ENCODE assay signal across 9 mouse cellular contexts in the genomic region with DNA sequence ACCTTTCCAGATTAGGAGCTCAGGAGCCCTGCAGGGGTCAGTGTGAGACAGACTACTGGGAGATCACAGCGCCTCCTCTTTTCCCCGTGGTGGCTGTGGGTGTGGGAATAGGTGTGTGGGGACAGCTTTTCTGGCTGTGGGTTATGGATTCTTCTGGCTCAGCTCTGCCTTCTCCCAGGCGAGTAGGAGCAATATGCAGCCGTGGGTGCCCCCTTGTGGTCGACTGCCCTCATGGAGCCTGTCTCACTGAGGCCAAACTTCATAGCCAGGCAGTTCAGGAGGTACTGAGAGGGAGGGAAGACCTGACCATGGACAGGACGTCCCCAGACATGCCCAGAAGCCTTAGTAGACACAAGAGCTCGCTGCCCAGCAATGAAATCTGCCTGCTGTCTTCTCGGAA.
A peak's percentile ranks its signal among the peaks of the same experiment; 100 is the strongest.
DNase-seq lines count a peak whose midpoint lies in the region; ATAC-seq lines count a peak whose summit lies in the region.
"Had no signal": no experiment of that assay in that cellular context is flagged by ENCODE, and none has a peak within 500 bp of the region (broad histone marks: within the 10 kb centered on the region; RNA-seq: fewer than 3 reads in every experiment).

No protein-coding gene starts in this region.

- no peak overlapping the region for H3K4me3 ChIP-seq in intestine, embryonic 15.5 days (replicated peaks)
- H3K4me3 ChIP-seq: myocyte had no signal

- no peak overlapping the region for H3K27ac ChIP-seq in intestine, embryonic 15.5 days

- ATAC-seq in intestine, embryonic 15.5 days, result peak; percentile 89
- peak; percentile 75 for ATAC-seq in megakaryocyte, adult 5-6 weeks (ENCODE audit: poor library complexity, severe bottlenecking)
- ATAC-seq in erythroid progenitor cell, adult 5-6 weeks (replicated peaks; ENCODE audit: low FRiP score, poor library complexity, severe bottlenecking), result no peak

- H3K9me3 ChIP-seq in intestine, embryonic 15.5 days, result no peaks in the 10 kb centered on the region

- H3K4me1 ChIP-seq in intestine, embryonic 15.5 days (replicated peaks), result no peaks in the 10 kb centered on the region

- H3K4me2 ChIP-seq in intestine, embryonic 15.5 days (replicated peaks), result no peak overlapping the region

- peak; percentile 83 to 88 for DNase-seq in adrenal gland, postnatal 36 days
- peak; percentile 85 for DNase-seq in embryo, embryonic 11 days
- peak; percentile 64 to 77 for DNase-seq in gastrocnemius, postnatal 4 days (ENCODE audit: low spot score in 2 of 2)
- peak; percentile 84 to 92 for DNase-seq in left cerebral cortex, adult 8-10 months (ENCODE audit: low spot score in 2 of 2)
- DNase-seq in right cerebral cortex, postnatal 36 days (ENCODE audit: low spot score in 2 of 2), result peak; percentile 82 to 88

- WGBS in intestine, embryonic 15.5 days, result 8% methylated on average over 8 of the region's 8 CpGs

- no peak overlapping the region for H3K9ac ChIP-seq in intestine, embryonic 15.5 days

- no peaks in the 10 kb centered on the region for H3K27me3 ChIP-seq in intestine, embryonic 15.5 days (replicated peaks)

- no peaks in the 10 kb centered on the region for H3K36me3 ChIP-seq in intestine, embryonic 15.5 days
